Mouse (Mus musculus): ENCODE data around the gene Rgs6. TPM values are rescaled to one million over a fixed set of nuclear protein-coding genes. Genes with fewer than 3 reads are reported as not detected.

Gene Rgs6
- total RNA-seq, 2 experiments from 2014 or later = 16.3 to 19.9 TPM

DNA sequence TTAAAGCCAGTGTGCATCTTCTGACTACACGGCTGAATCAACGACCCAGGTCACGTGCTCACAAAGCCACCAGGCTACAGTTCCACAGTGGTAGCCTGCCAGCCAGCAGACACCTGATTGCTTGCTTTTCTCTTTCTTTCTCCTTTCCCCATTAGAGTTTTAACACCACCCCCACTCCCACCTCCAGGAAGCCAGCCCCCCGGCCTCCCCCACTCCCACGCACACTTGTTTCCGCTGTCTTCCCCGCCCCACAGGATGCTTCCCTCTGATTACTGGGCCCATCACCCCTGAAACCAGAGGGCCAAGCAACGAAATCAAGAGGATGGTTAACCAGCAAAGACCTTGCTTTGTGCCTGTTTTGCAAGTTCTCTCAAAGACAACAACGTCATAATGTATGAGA, 373.0 kb downstream of the Rgs6 start:
- DNase-seq (ENCODE audit: low spot score in 2 of 2) = no peak

DNA sequence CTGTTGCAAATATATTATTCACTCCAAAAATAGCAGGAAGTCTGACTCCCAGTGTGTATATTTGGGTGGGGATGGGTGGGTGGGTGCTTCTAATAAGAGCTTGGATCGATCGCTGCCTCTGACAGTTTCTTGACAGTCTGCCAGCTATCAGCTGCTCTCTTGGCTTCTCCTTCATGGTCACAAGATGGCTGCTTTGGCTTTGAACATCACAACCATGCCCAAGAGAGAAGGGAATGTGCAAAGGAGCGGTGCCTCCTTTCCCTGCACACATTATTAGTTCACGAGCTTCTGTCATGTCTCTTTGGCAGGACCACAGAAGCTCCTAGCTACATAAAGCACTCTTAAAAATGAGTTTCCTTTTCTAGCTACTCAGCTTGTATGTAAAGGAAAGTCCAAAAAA, 373.8 kb downstream of the Rgs6 start:
- DNase-seq (ENCODE audit: low spot score in 2 of 2) = peak; percentile 25 to 68

DNA sequence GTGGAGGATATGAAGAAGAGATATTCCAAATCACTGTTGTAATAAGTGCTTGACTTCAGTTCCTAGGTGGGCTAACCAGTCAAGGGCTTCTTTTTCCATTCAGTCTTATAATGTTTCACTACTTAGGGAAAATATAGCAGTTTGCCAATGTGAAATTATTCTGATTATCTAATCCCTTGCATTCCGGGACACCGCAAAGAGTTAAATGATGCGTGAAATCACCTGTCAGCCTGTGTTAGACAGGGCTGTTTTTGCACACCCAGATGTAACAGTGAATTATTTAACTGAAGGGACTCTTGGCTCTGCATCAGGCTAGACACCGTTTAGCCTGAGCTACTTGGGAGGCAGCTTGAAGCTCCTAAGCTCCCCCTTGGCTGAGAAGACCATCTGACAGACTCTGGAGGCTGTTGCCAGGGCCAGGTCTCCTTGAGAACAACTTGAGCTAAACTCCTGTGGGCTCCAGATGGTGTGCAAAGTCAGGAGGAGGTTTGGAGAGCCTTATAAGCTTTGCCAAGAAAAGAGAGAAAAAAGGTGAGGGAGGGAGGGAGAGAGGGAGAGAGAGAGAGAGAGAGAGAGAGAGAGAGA, 382.5 kb downstream of the Rgs6 start:
- no peak for DNase-seq (ENCODE audit: low spot score in 2 of 2)

DNA sequence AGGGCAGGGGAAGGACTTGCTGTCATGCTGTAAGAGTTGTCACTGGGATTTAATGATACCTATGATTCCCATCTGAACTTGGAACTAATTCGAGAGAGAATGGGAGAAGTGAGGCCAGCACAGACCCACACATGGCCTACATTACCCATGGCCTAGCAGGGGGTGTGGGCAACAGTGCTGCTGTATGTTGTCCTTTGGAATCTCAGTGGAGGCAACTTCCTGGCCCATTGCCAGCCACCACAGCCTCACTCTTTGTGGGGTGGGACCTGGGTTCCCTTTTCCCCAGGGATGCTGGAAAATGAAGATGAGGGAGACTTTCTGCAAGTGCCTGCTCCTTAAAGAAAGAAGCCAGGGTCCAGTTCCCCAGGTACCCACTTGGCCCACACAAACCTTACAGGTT, 383.1 kb downstream of the Rgs6 start:
- no peak for DNase-seq (ENCODE audit: low spot score in 2 of 2)

DNA sequence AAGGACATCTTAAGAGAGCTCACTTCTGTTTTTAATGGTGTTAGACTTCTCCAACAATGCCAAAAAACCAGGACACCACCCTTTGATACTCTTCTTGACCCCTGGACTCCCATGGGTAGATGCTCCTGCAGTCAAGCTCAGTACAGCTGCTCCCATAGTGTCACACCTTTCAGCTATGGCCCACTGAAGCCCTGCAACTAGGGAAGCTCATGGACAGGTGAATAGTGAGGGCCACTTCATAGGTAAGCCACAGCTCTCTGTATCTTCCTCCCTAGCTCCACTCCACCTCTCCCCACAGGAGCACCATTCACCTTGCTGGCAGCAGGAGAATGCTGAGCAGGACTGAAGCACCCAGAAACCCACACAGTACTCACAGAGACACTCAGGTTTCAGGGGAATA, 384.6 kb downstream of the Rgs6 start:
- no peak for DNase-seq (ENCODE audit: low spot score in 2 of 2)

DNA sequence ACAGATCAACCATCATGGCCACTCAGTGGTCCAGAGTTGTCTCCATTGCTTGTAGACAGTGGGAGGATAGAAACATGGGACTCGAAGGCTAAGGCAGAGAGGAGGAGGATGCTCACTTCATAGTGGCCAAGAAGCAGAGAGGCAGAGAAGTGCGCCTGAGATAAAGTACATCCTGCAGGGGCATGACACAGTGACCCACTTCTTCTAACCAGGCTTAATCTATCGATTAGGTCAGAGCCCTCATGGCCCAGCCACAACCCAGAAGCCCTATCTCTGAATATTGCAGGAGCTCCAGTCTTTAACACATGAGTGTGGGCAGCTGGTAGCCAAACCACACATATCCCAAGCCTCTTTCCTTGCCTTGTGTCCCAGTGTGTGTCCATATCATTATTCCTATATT, 385.7 kb downstream of the Rgs6 start:
- no peak for DNase-seq (ENCODE audit: low spot score in 2 of 2)

DNA sequence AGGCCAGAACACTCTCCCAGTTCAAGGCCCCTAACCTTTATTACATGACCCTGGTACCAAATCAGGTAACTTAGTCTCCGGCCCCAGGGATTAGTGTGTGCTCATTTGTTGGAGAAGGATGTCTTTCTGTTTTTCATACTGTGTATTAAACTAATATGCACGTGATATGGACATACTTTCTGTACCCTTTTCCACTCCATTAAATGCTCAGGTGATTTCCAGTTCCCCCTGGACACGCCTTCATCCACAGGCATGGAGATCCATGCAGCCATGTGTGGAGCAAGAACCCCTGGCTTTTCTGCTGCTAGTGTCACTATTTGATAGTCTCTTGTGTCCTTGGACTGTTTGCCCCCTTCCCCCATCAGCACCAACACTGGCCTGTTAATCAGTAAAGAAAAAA, 390.2 kb downstream of the Rgs6 start:
- DNase-seq (ENCODE audit: low spot score in 2 of 2) = no peak

DNA sequence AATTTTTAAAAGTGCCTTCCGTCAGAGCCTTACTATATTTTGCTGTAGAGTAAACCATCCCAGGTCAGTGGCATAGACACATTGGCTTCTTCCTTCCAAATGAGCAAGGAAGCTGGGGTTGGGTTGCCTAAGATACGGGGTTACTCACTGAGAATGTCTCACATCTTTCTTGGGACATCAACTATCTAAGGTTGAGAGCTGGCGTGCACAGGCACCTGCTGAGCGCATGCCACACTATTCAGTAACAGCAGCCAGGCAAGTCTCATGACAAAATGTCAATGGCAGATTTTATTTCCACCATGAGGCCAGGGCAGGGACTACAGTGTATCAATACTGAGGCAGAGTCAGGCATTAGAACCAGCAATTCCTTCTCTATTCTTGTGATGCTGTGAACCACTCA, 394.6 kb downstream of the Rgs6 start:
- no peak for DNase-seq (ENCODE audit: low spot score in 2 of 2)

DNA sequence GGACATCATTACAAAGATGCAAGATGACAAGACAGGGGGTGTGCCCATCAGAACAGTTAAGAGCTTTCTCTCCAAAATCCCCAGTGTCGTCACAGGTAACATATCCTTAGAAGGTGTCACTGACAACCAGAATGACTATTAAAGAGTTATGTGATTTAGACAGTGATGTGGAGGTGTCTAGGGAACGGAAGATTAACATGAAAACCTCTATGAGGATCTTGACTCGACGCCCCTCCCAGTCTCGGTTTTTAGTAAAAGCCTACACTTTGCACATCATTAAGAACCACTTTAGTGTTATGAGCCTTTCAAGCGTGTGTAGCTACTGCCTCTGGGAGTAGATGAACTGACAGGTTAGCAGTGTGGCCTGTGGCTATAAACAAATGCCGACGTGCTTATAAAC, 397.2 kb downstream of the Rgs6 start:
- DNase-seq (ENCODE audit: low spot score in 2 of 2) = no peak

DNA sequence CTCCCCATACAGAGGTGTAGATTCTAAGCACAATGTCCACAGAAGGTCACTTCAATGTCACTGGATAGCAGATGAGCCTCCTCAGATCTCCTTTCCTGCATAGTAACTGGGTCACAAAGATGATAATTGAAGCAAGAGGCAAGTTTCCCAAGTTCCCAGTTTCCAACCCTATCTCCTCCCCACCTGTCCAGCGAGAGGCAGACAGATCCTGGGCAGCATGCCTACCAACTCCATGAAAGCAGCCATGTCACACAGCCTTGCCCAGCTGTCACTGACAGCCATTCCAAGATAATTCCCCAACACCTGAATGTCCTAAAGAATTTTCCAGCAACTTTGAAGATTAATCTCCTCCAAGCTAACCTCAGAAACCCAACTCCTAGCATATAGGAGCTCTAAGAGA, 399.6 kb downstream of the Rgs6 start:
- no peak for DNase-seq (ENCODE audit: low spot score in 2 of 2)

DNA sequence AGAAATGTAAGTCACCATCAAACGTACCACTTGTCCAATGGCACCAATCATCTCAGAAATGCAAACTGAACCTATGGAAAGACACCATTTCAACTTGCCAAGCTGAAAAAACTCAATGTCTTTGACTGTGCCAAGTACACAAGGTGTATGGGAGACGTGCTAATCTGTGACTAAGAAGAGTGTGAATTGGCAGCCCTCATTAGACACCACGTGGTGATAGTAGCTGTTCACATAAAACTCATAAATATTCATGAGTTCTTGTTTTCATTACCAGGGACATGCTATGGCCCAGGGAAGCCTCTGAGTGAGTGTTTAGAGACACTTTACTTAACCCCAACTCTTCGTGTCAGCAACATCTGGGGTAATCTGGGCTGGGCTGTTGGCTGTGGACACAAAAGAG, 405.8 kb downstream of the Rgs6 start:
- no peak for DNase-seq (ENCODE audit: low spot score in 2 of 2)

DNA sequence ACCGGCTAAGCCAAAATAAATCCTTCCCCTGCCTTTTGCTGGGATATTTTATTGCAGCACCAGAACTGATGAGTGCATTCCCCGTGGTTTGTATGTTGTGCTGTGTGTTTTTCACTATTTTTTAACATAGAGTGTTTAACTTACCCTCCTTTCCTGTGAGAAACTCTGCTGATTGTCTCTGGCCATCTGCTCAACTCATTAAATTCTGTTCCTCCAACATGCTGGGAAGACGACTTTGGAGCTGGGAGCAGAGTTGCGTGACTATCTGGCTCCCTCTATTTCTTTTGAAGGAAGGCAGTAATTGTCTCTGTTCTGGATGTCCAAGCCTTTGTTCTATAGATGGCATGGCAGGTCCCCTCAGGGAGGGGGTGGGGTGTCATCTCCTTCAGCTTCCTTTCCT, 408.7 kb downstream of the Rgs6 start:
- peak in 1 of 2 experiments; percentile 49 for DNase-seq (ENCODE audit: low spot score in 2 of 2)

DNA sequence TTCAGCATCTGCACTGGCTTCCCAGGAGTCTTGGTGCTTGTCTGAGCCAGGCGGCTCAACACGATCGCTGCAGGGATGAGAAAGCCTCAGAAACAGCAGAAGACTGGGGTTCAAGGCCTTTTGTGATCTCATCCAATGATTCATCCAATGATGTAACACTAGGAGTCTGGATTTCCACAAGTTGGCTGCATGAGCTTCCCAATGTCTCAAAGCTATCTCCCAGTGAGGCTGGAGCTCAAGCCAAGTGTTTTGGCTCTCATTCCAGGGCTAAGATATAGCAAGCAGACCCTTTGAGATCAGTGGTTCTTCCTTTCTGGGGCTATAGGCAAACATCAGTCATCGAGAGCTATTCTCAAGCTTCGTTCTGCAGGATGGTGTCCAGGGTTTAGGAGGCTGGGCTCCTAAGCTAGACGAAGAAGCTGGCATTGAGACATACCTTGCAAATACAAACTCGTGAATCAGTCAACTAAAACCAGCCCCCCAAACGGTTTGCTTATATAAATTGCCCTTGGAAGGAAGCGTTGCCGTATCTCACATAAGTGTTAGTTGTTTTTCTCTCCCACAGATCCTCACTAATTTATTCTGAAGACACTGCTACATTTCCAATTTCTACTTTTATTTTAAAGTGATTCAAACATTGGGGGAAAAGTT, 410.7 kb downstream of the Rgs6 start:
- DNase-seq (ENCODE audit: low spot score in 2 of 2) = no peak

DNA sequence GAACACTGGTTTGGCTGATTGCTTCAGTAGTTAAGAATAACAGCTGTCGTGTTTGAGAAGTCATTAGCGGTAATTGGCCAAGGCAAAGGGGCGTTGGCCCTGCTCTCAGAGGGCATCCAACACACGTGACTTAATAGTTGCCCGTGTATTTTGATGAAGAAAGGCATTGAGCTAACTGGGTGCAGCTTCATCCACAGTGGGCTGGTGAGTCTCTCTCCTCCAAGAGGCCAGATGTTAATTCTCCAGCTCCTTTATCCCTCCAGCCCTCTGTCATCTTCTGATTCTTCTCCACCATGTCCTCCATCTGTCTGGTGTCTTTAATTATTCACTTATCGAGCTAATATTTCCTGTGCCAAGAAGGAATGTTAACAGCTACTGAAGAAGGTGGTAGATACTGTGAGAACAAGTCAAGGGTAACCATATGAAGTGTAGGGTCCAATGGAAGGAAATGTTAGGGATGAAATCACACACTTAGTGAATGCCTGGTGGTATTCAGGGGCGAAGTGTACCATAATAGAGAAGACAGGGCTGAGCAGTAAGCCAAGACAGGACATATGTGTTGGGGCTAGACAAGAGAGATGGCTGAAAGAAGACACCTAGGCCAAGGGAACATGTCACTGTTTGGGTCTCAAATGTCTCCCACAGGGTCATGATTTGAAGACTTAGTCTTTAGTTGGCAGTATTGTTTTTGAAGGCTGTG, 411.4 kb downstream of the Rgs6 start:
- no peak for DNase-seq (ENCODE audit: low spot score in 2 of 2)

DNA sequence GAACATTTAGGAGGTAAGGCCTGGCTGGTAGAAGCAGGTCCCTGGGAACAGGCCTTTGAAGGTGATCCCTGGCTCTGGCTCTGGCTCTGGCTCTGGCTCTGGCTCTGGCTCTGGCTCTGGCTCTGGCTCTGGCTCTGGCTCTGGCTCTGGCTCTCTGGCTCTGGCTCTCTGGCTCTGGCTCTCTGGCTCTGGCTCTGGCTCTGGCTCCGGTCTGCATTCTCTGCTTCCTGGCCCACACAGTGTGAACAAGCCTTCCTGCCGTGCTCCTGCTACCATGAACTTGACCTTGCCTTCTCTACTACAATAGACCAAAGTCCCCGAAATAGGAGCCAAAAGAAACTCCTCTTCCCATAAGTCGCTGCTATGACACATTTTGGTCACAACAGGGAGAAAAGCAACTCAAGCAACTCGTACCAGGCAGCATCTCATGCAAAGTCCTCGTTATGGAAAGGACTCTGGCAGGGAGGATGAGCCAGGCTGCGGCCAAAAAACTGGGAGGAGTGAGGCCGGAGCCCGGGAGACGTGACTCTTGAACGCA, 412.0 kb downstream of the Rgs6 start:
- DNase-seq (ENCODE audit: low spot score in 2 of 2) = peak in 1 of 2 experiments; percentile 38

DNA sequence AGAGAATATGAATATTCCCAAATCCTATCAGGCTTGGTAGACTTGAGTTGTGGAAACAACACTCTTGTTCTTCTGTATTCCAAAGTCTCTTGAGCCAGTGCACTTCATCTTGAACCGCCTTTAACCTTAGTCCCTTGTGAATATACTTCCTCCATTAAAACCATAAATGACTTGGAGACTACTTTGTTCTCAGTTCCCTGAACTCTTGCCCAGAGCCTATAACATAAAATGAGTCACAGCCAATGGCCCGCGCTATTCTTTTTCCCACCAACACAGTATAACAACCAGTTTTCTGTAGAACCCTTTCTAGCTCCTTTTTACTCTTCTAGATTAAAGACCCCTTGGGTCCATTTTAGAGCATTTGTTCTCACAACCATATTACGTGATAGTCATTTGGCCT, 412.9 kb downstream of the Rgs6 start:
- no peak for DNase-seq (ENCODE audit: low spot score in 2 of 2)

DNA sequence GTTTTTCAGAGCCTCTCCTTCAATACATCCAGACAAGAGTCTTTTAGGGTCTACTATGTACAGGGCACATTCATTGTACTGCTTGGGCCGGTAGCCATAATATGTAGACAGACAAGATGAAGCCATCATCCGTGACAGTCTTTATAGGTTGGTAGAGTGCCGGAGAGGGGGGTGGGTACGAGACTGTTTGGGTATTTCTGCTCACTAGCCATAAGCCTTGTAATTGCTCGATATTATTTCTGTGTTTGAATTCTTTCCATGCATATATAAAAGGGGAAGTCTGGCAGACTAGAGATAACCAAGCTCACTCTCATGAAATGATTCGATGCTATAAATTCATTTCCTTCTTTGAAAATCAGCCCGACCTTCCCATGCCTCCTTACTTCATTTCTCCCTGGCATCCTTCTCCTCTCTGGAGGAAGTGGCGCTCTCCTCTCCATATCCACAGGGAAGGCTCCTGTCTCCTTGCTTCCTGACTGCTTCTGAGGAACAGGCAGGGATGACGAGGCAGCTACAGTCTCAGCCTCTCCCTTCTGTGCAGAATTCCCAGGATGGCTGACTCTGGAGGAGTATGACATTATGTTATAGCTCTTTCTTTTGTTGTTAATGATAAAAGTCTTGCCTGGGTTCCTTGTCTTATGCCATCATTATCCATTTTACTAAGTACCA, 416.1 kb downstream of the Rgs6 start:
- DNase-seq (ENCODE audit: low spot score in 2 of 2) = no peak

DNA sequence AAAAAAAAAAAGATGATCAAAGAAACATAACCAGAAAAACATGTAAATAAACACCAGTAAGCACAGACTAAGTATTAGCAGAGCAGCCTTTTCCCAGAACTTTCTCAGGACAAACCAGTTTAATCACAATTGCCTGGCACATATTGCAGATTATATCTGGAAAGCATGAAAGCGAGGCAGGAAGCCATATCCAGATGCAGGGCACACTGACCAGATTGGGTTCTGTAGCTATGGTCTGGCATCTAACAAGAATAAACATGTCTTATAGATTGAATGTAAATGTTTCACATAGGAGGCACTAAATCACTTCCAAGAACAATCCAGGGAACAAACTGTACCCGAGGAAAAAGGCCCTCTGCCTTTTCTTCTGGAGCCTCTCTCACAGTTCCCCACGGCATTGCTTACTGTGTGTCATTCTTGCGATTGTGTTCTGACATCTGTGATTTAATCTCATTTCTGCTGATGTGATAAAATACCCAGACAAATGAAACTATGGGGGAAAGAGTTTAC, 423.0 kb downstream of the Rgs6 start:
- no peak for DNase-seq (ENCODE audit: low spot score in 2 of 2)

DNA sequence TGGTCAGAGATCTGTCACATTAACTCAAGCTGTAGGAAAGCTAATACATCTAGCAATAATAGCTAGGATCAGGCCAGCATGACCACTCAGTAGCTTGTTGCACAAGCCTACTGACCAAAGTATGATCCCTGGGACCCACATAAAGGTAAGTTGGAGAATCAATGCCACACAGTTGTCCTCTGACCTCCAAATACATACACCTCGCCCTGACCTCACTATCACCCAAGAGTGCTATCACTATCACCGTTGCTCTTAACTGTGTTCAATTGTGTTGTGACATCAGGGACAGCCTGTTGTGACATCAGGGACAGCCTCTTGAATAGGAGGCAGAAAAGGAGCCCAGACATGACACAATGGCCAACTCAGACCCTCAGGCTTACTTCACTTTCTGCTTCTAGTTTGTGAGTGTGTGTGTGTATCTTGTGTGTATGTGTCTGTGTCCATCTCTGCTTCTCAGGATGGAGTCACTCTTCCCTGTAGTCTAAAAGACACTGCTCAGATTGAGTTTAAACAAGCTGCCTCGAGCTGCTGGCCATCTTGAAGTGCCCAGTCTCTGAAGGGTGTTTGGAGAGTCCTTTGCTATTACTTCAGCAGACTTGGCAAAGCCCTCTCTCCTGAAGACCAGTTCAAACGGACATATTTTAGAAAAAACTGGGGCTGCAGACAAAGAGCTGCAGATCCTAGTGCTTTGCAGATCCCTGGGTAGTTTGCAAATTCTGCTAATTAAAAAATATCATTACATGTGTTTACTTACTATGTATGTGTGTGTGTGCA, 426.0 kb downstream of the Rgs6 start:
- DNase-seq (ENCODE audit: low spot score in 2 of 2) = no peak

DNA sequence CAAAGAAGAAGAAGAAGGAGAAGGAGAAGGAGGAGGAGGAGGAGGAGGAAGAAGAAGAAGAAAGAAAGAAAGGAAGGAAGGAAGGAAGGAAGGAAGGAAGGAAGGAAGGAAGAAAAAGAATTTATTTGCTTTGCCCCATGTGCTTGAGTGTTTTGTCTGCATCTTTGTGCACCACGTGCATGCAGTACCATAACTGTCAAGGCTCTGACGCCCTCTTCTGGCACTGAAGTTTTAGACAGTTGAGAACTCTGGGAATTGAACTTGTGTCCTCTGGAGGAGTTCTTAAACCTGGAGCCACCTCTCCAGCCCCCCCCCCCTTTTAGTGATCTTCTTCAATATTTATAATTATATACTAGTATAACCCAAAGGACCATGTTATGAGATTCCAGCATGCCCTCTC, 426.8 kb downstream of the Rgs6 start:
- DNase-seq (ENCODE audit: low spot score in 2 of 2) = no peak

DNA sequence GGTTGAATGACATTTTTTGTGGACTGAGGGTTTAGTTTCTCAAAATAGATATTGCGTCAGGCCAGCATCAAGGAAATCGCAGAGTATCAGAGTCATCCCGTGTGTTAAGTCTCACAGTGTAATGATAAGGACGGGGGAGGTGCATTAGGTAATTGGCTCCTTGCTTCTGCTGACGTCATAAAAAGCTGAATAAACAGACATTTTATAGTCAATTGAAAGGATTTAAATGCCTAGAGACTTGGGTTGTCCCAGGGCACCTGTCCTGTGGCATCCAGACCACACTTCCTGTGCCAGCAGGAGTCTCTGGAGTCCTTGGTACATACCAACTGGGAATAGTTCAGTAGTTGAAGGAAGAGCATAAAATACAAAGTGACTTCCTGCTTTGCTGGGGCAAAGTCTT, 427.3 kb downstream of the Rgs6 start:
- DNase-seq (ENCODE audit: low spot score in 2 of 2) = no peak
